Mouse (Mus musculus): ENCODE measurements at regions not wholly inside any gene's neighbourhood (a gene's known extent, or its start where the extent isn't known, plus 50 kb on each side); places are given as distances from the start of the nearest gene placed in this dataset.

DNA sequence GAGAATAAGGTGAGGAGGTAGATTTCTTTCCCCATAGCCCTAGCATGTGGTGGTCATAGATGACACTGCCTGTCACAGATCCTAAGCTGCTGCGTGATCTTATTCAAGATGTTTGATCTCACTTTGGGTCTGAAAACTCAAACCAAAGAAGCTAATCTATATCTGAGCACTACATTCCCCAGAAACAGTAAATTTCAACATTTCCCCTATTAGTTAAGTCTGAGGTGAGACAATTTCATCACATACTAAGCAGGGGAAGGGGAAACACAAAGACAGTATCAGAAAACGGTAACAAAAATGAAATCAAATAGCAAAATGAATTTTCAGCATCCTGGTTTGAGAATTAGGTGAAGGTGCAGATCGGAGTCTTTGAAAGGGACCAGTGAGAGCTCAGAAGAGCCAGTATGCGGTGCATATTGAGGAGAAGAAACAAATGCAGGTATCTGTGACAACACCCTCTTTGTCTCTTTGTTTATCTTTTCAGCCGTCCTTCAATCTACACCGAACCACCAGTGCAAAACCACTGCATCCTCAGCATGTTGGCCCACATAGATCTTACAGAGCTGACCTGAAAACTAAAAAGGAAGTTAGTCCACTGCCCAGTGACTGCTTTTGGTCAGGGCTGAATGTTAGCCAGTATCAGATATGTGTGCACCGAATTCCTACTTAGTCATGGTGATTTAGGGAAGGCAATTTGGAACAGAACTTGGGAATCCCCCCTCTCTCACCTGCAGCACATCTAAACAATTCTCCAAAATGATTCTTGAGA is 247.0 kb downstream of the Ets1 start:
- H3K36me3 ChIP-seq (ENCODE audit: control insufficient read depth, insufficient read depth, low read length): no peaks in the 10 kb centered on the region
- no peak overlapping the region for H3K4me3 ChIP-seq (ENCODE audit: low read depth, low read length)
- H3K4me2 ChIP-seq (replicated peaks; ENCODE audit: low read depth, low read length): no peak overlapping the region
- no peaks in the 10 kb centered on the region for H3K4me1 ChIP-seq (replicated peaks; ENCODE audit: control insufficient read depth, insufficient read depth, low read length)
- H3K9ac ChIP-seq (ENCODE audit: low read depth, low read length): no peak overlapping the region
- H3K27ac ChIP-seq (ENCODE audit: low read depth, low read length): no peak overlapping the region
- H3K27me3 ChIP-seq (ENCODE audit: control insufficient read depth, insufficient read depth, low read length): no peaks in the 10 kb centered on the region
- H3K9me3 ChIP-seq (ENCODE audit: control insufficient read depth, low read length): no peaks in the 10 kb centered on the region
- ATAC-seq (ENCODE audit: low FRiP score) (no peak), DNase-seq (ENCODE audit: low spot score) (no peak)
- WGBS: 74% methylated on average over 7 of the region's 7 CpGs

DNA sequence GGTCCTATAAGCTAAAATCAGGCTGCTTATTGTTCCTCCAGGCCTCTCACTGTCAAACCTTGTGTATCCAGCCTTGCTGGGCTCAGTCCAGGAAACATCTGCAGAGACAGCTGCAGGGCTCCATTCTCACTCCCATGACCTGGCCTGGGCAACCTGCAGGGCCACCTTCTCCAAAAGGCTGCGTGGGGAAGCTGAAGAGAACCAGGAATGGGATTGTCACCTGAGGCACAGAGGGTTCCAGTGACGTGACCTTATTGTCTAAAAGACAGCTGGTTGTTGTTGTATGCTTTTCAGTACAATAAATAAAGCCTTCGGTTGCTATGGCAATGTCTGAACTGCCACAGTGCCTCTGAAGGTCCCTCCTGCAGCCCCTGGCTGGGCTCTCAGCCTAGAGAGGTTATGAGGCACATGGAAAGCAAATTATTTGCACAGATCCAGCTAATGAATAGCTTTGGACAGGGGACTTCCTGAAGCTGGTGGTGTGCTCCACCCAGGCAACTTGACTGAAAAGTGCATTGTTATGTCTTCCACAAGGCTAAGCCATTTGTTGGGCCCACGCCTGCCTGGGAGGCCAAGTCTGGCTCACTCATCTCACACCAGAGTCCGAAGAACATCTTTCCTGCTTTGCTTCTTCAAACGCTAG is 250.1 kb downstream of the Ets1 start:
- no peak overlapping the region for H3K4me2 ChIP-seq (replicated peaks; ENCODE audit: low read depth, low read length)
- no peaks in the 10 kb centered on the region for H3K27me3 ChIP-seq (ENCODE audit: control insufficient read depth, insufficient read depth, low read length)
- 47% methylated on average over 6 of the region's 6 CpGs for WGBS
- no peak overlapping the region for H3K9ac ChIP-seq (ENCODE audit: low read depth, low read length)
- H3K27ac ChIP-seq (ENCODE audit: low read depth, low read length): no peak overlapping the region
- no peak overlapping the region for H3K4me3 ChIP-seq (ENCODE audit: low read depth, low read length)
- no peaks in the 10 kb centered on the region for H3K36me3 ChIP-seq (ENCODE audit: control insufficient read depth, insufficient read depth, low read length)
- ATAC-seq (ENCODE audit: low FRiP score): no peak
- DNase-seq (ENCODE audit: low spot score): peak; percentile 7
- no peaks in the 10 kb centered on the region for H3K4me1 ChIP-seq (replicated peaks; ENCODE audit: control insufficient read depth, insufficient read depth, low read length)
- no peaks in the 10 kb centered on the region for H3K9me3 ChIP-seq (ENCODE audit: control insufficient read depth, low read length)

DNA sequence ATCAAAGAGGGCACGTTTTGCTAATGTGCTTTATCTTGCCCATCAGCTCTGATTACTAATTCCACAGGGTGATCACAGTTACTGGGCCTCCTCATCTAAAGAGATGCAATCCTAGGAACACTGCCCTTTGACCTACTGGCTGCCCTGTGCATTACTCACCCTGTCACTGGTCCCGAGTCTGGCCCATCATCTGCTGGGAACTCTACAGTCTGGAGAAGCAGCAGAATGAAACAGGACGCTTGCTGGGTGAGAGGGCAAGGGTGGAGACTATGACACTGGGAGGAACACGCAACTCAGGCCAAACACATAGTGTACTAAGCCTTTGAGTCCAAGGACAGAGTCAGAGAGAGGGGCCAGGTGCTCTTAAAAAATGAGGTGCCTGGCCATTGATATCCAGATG is 263.8 kb downstream of the Ets1 start:
- H3K27me3 ChIP-seq (ENCODE audit: control insufficient read depth, insufficient read depth, low read length): no peaks in the 10 kb centered on the region
- DNase-seq (ENCODE audit: low spot score): peak; percentile 25
- 16% methylated on average over 4 of the region's 4 CpGs for WGBS

GRCm38 (mm10) chr9:32901287-32901686 is 265.3 kb downstream of the Ets1 start:
- Histone ChIP-seq H3K27me3 (ENCODE audit: control insufficient read depth, insufficient read depth, low read length) (no peaks in the 10 kb centered on the region), H3K36me3 (ENCODE audit: control insufficient read depth, insufficient read depth, low read length) (no peaks in the 10 kb centered on the region), H3K4me2 (replicated peaks; ENCODE audit: low read depth, low read length) (no peak overlapping the region), H3K27ac (ENCODE audit: low read depth, low read length) (no peak overlapping the region), H3K4me1 (replicated peaks; ENCODE audit: control insufficient read depth, insufficient read depth, low read length) (peaks cover 2% of the 10 kb centered on the region; the same call in 1 of the 2 replicates), H3K9ac (ENCODE audit: low read depth, low read length) (no peak overlapping the region), H3K4me3 (ENCODE audit: low read depth, low read length) (no peak overlapping the region), H3K9me3 (ENCODE audit: control insufficient read depth, low read length) (no peaks in the 10 kb centered on the region)
- ATAC-seq (ENCODE audit: low FRiP score): no peak
- peak; percentile 21 for DNase-seq (ENCODE audit: low spot score)
- 24% methylated on average over 4 of the region's 4 CpGs for WGBS

More for the DNA sequence above, 263.8 kb downstream of the Ets1 start:
- H3K27ac ChIP-seq (ENCODE audit: low read depth, low read length): no peak overlapping the region
- no peak for ATAC-seq (ENCODE audit: low FRiP score)
- no peaks in the 10 kb centered on the region for H3K36me3 ChIP-seq (ENCODE audit: control insufficient read depth, insufficient read depth, low read length)
- no peaks in the 10 kb centered on the region for H3K9me3 ChIP-seq (ENCODE audit: control insufficient read depth, low read length)
- peaks cover 2% of the 10 kb centered on the region; the same call in 1 of the 2 replicates for H3K4me1 ChIP-seq (replicated peaks; ENCODE audit: control insufficient read depth, insufficient read depth, low read length)
- H3K9ac ChIP-seq (ENCODE audit: low read depth, low read length): no peak overlapping the region
- H3K4me3 ChIP-seq (ENCODE audit: low read depth, low read length): no peak overlapping the region
- H3K4me2 ChIP-seq (replicated peaks; ENCODE audit: low read depth, low read length): no peak overlapping the region

- WGBS: 80% methylated on average over 8 of the region's 8 CpGs
- no peak for DNase-seq (ENCODE audit: low spot score)
- Histone ChIP-seq H3K27ac (ENCODE audit: low read depth, low read length) (no peak overlapping the region), H3K36me3 (ENCODE audit: control insufficient read depth, insufficient read depth, low read length) (no peaks in the 10 kb centered on the region), H3K4me1 (replicated peaks; ENCODE audit: control insufficient read depth, insufficient read depth, low read length) (no peaks in the 10 kb centered on the region), H3K9ac (ENCODE audit: low read depth, low read length) (no peak overlapping the region), H3K9me3 (ENCODE audit: control insufficient read depth, low read length) (no peaks in the 10 kb centered on the region), H3K4me2 (replicated peaks; ENCODE audit: low read depth, low read length) (no peak overlapping the region), H3K4me3 (ENCODE audit: low read depth, low read length) (no peak overlapping the region), H3K27me3 (ENCODE audit: control insufficient read depth, insufficient read depth, low read length) (no peaks in the 10 kb centered on the region)
- no peak for ATAC-seq (ENCODE audit: low FRiP score)
Measured at GRCm38 (mm10) chr9:32906233-32906872, 270.3 kb downstream of the Ets1 start.

DNA sequence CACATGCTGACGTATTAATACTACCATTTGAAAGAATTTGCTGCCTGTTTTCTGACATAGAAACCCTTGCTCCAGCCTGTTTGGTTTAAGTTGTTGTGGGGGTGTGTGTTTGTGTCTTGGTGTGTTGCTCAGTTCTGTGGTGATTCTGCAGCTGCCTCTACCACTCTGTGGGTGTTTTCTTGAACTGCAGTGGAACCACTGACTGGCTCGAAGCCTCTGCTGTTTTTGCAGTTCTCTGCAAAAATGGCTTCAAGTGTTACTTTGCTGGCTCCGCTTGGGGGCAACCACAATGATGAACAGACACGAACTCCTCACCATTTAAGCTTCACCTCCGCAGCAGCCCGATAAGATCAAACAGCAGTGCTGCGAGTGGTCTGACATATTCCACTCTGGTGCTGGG is 274.6 kb downstream of the Ets1 start:
- no peak for DNase-seq (ENCODE audit: low spot score)
- Histone ChIP-seq H3K9ac (ENCODE audit: low read depth, low read length) (no peak overlapping the region), H3K4me3 (ENCODE audit: low read depth, low read length) (no peak overlapping the region), H3K4me2 (replicated peaks; ENCODE audit: low read depth, low read length) (no peak overlapping the region), H3K27ac (ENCODE audit: low read depth, low read length) (no peak overlapping the region), H3K27me3 (ENCODE audit: control insufficient read depth, insufficient read depth, low read length) (no peaks in the 10 kb centered on the region), H3K36me3 (ENCODE audit: control insufficient read depth, insufficient read depth, low read length) (no peaks in the 10 kb centered on the region), H3K4me1 (replicated peaks; ENCODE audit: control insufficient read depth, insufficient read depth, low read length) (no peaks in the 10 kb centered on the region; the same call in 1 of the 2 replicates), H3K9me3 (ENCODE audit: control insufficient read depth, low read length) (no peaks in the 10 kb centered on the region)
- no peak for ATAC-seq (ENCODE audit: low FRiP score)
- WGBS: 91% methylated on average over 7 of the region's 7 CpGs

GRCm38 (mm10) chr9:32915633-32916032 is 279.6 kb downstream of the Ets1 start:
- no peaks in the 10 kb centered on the region for H3K9me3 ChIP-seq (ENCODE audit: control insufficient read depth, low read length)
- no peaks in the 10 kb centered on the region; the same call in 1 of the 2 replicates for H3K4me1 ChIP-seq (replicated peaks; ENCODE audit: control insufficient read depth, insufficient read depth, low read length)
- H3K27ac ChIP-seq (ENCODE audit: low read depth, low read length): no peak overlapping the region
- DNase-seq (ENCODE audit: low spot score) (no peak), ATAC-seq (ENCODE audit: low FRiP score) (no peak)
- no peak overlapping the region for H3K4me2 ChIP-seq (replicated peaks; ENCODE audit: low read depth, low read length)
- H3K4me3 ChIP-seq (ENCODE audit: low read depth, low read length): no peak overlapping the region
- H3K36me3 ChIP-seq (ENCODE audit: control insufficient read depth, insufficient read depth, low read length): no peaks in the 10 kb centered on the region
- no peak overlapping the region for H3K9ac ChIP-seq (ENCODE audit: low read depth, low read length)
- WGBS: 90% methylated on average over 3 of the region's 3 CpGs
- H3K27me3 ChIP-seq (ENCODE audit: control insufficient read depth, insufficient read depth, low read length): no peaks in the 10 kb centered on the region

- H3K27me3 ChIP-seq (ENCODE audit: control insufficient read depth, insufficient read depth, low read length): no peaks in the 10 kb centered on the region
- H3K4me3 ChIP-seq (ENCODE audit: low read depth, low read length): no peak overlapping the region
- no peak for ATAC-seq (ENCODE audit: low FRiP score)
- H3K4me1 ChIP-seq (replicated peaks; ENCODE audit: control insufficient read depth, insufficient read depth, low read length): no peaks in the 10 kb centered on the region; the same call in 1 of the 2 replicates
- DNase-seq (ENCODE audit: low spot score): no peak
- H3K27ac ChIP-seq (ENCODE audit: low read depth, low read length): no peak overlapping the region
- no peak overlapping the region for H3K4me2 ChIP-seq (replicated peaks; ENCODE audit: low read depth, low read length)
- WGBS: 94% methylated on average over 3 of the region's 3 CpGs
- H3K9ac ChIP-seq (ENCODE audit: low read depth, low read length): no peak overlapping the region
- H3K9me3 ChIP-seq (ENCODE audit: control insufficient read depth, low read length): no peaks in the 10 kb centered on the region
- H3K36me3 ChIP-seq (ENCODE audit: control insufficient read depth, insufficient read depth, low read length): no peaks in the 10 kb centered on the region
Measured at GRCm38 (mm10) chr9:32916731-32917130, 280.7 kb downstream of the Ets1 start.
